Mouse (Mus musculus) left cerebral cortex, adult 18-20 months (tissue): ENCODE results near the gene Ap2b1. TPM values are rescaled to one million over a fixed set of nuclear protein-coding genes. Genes with fewer than 3 reads are reported as not detected.
A peak's percentile ranks its signal among the peaks of the same experiment; 100 is the strongest.

ENCODE experiments used
- DNase-seq, 2 experiments: peaks; one replicate each; pipeline ENCODE4 v3.0.0; 2021 to 2022; ENCODE audit warnings: low spot score in 2 of 2, mixed read lengths in 1 of 2
- total RNA-seq, 2 experiments: library from RNA; stranded (reverse); gene quantifications; 2 replicates each; pipeline ENCODE4 v1.2.3; 2021

Ap2b1 gene
- total RNA-seq, 2 experiments from 2014 or later: 280 to 293 TPM

DNA sequence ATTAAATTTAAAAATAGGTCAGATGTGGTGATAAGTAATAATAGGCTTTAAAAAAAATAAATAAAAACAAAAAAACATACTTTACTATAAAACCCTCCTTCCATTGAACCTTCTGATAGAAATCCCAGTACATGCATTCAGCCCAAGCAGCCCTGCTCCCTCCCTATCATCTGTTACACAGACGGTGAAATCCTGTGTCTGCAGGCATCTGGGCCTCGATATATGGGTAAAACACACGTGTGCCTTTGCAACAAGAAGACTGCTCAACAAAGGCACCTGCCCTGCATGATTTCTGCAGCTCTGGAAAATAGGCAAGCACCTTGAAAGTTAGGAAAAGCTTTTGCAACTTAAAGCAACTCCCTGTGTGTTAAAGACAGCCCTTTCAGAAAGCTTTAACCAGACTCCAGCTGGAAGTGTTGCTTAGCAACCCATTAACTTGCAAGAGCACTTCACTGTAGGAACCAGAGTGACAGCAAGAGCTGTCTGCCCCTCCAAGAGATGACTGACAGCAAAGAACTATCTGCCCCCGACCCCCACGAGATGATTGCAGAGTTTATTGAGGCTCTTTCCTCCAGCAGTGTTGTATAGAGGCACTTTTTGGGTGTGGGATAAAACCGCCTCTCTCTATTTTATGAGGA, 96.1 kb downstream of the Ap2b1 start:
- no peak for DNase-seq

DNA sequence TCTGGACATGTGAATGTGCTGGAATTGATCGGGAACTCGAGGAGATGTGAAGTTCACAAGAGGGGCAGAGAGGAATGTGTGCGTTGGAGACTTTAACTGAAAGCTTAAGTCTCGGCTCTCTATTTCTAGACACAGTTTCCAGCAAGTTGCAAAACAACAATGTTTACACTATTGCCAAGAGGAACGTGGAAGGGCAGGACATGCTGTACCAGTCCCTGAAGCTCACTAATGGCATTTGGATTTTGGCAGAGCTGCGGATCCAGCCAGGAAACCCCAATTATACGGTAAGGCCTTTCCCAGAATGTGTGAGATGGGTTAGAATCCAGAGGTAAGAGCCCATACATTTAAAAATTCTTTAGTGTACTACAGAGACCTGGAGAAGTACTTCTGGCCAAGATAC, 98.8 kb downstream of the Ap2b1 start:
- no peak for DNase-seq

DNA sequence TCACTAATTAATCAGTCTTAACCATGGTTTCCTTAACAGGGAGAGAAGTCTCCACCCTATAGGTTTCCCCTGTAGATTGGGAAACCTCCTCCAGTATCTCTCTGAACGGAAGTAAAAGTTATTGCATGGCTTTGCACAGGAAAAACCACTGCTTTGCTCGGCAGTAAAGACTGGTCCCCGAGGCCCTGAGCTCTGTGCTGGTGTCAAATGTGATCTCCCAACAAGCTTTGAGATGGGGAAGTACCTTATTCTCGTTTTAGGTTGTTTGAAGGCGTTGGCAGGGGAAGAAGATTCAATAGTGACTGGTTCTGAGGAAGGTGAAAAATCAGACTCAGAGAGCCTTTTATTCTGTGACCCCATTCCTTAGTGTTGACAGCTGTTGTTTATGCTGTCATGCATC, 99.9 kb downstream of the Ap2b1 start:
- DNase-seq: no peak

DNA sequence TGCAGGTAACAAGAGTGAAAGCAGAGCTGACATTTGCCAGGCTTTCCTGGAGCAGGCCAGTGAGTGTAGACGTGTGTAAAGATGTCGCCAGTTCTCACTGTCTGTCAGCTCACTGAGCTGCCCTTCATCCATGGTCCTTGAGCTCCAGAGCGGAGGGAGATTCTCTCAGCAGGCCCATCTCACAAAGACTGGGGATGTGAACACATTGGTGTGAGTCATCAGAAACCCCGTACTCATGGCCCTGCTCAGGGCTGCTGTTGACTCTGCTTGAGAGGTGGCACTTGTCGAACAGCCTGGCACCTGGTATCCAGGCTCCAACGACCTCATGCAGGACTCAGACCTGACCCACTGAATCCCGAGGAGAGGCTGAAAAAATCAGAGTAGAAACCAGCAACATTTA, 105.0 kb downstream of the Ap2b1 start:
- no peak for DNase-seq

DNA sequence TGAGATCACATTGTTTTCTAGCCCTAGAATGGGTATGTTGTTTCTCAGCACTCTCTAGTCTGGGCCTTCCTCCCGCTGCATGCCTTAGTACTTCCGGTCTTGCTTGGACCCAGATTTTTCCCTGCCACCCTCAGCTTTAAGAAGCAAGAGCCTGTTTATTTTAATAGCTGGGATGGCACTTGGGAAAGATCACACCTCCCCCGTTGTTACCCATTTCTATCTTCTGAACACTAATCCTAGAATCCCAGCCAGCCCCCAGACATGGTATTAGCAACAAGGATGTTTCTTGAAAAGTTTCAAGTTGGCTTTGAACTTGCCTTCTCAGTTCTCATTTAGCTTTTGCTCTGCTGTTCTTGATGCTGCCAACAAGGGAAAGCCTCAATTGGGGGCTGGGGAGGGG, 107.6 kb downstream of the Ap2b1 start:
- peak in 1 of 2 experiments; percentile 44 for DNase-seq

DNA sequence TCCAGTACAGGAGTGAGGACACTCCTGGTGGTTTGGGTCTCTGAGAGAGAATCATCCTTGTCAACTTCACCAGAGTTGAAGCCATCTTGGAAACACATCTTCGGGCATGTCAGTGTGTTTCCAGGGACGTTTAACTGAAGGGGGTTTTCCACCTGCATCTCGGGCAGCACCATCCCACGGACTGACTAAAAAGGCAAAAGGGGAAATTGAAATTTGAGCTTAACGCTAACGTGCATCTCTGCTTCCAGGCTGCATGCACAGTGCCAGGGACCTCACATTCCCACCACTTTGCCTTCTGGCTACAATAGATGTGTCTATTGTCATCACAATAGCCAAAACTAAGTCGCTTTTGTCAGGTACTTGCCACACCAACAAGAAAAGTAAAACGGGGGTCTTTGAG, 109.4 kb downstream of the Ap2b1 start:
- DNase-seq: no peak

DNA sequence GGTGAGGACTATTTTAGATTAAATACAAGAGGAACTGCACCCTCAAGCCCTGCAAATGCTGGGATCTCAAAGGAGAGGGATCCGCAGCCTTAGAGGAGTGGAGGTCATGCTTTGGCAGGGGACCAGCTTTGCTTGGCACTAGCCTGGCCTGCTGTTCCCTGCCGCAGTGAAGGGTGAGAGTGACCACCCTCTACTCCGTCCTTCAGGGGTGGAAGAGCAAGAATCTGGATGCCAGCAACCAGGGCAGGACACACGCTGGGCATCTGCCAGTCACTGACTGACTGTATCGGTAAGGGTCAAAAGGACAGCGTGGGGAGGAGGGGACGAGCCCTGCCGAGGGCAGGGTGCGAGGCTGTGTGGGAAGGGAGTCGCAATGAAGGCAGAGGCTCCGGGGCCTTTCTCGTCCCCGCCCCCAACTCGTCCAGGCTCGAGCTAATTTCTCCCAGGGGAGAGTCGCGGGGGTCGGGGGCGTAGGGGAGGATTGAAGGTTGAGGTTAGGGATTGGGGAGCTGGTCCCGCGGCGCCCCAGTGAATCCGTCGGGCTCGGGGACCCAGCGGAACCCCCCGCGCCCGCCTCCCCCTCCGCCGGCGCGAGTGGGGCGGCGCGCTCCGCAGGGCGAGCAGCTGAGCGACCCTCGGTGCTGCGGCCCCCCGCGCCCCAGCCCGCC, 110.4 kb downstream of the Ap2b1 start, which contains the start of gene Rasl10b:
TSS of gene Rasl10b (plus strand) at position 51 of the 668 bp plus-strand sequence.
- DNase-seq: peak in 1 of 2 experiments; percentile 47

DNA sequence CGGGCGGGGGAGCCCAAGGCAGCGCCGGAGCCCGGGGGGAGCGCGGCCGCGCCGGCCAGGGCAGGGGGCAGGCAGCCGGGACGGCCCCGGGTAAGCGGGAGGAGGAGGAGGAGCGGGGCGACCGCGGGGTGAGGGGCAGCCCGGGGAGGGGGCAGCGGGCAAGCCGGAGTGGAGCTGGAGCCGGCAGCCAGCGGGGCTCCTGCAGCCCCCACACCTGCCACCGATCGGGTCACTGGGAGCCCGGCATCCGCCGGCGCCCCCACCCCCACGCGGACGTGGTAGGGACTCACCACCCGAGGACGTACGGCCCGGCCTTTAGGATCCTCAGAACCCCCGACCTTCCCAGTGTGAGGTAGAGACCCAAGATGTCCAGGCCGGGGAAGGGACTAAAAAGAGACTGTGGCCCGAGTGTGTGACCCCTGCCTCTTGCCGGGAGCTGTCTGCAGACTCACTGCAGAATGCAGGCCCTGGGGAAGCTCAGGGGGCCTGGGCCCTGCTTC, 111.0 kb downstream of the Ap2b1 start:
- DNase-seq: no peak

DNA sequence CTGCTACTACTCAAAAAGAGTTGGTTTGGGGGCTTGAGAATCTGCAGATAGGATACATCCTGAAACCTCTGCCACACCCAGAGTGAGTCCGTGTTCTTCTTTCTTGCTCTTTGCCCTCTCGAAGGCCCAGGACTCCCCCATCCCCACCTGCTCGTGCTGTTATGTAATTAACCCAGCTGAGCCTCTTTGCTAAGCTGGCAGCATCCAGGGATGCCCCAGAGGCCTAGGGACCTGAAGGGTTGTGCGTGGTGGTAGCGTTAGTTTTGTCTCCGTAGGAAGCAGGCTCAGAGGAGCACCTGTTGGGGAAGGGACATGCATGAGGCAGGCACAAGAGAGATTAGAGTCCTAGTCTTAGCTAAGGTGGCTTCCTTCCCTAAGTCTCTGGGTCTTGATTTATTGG, 111.7 kb downstream of the Ap2b1 start:
- DNase-seq: no peak

DNA sequence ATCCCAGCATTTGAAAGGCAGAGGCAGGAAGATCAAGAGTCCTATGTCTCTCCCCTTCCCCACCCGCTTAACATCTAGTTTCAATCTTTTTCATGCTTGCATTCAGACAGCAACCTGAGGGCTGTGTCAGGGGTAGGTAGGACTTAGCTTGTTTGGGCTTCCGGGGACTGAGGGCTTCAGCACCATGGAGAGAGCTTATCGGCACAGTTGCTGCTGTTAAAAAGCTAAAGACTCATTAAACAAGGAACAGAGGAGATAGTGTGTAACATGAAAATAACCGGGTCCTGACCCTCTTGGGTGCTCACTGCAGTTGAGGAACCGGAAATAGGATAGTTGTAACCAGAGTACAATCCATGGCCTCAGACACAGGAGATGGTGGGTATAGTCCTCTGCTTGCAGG, 118.3 kb downstream of the Ap2b1 start:
- DNase-seq: no peak

DNA sequence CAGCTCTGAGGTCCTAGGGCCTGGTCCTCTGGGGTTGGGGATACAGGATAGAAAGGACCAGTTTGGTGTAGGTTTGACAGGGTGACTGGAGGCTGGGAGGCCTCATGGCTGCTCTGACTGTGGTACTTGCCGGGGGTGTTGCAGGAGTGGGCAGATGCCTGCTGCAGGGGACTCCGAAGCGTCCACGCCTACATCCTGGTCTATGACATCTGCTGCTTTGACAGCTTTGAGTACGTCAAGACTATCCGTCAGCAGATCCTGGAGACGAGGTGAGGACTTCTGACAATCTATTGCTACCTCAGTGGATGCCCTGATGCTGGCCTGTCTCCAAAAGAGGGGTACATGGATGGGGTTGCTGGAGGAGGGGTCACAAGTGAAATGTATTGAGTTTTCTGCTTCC, 118.9 kb downstream of the Ap2b1 start:
- DNase-seq: peak; percentile 50 to 63

DNA sequence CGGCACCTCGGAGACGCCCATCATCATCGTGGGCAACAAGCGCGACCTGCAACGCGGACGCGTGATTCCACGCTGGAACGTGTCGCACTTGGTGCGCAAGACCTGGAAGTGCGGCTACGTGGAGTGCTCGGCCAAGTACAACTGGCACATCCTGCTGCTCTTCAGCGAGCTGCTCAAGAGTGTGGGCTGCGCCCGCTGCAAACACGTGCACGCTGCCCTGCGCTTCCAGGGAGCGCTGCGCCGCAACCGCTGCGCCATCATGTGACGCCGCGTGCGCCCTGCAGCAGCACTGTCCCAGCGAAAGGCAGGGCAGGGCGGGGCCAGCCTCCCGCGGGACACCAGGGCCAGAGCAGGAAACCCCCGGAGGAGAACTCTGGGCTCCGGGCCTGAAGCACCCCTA, 119.7 kb downstream of the Ap2b1 start:
- peak; percentile 67 to 74 for DNase-seq

DNA sequence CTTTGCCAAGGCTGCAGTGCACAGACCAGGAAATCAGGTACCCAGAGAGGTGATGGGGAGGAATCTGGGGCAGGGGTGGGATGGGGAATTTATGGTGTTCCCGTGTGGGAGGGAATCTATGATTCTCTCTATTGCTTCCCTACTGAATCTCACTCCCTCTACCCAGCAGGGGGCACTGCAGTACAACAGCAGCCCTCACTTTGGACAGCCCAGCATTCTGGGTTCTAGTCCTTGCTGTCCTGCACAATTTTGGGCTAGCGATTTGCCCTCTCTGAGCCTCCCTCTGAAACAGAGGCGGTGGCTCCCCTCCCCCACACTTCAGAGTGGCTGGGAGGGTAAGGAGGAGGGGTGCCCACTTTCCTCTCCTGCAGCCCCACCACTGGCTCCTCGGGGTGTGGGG, 121.5 kb downstream of the Ap2b1 start:
- no peak for DNase-seq

DNA sequence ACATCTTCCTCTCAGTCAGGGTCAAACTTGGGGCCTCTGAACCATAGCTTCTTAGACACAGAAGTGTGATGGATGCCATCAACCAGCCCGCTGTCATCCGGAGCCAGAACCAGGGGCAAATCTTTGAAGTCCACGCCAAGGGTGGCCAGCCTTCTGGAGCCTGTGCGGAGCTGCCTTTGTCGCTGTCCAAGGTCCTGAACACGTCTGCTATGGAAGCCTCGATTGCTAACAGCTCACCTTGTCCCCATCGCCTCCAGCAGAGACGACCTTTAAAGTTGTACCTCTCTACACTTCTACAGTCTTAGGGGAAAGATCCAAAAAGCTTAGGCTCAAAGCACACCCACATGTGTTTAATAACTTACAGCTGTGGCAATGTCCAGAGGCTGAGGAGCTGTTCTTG, 122.5 kb downstream of the Ap2b1 start:
- DNase-seq: no peak

DNA sequence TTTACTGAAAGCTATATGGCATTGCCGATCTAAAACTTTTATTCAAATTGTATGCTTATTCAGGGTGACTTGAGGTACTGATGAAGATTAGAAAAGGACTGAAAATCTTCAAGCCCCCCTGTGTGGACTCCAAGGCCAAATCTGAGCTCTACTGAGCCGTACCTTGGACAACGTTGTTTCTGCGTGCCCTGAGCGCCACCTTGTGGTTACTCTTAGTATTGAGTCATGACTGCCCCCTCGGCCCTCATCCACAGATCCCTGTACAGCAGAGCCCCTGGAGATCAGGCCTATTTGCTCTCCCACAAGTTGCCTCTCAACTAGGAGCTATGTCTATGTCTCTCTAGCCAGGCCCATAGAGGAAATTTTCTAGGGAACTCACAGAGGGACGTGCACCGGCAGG, 125.9 kb downstream of the Ap2b1 start:
- DNase-seq: peak; percentile 78 to 86

DNA sequence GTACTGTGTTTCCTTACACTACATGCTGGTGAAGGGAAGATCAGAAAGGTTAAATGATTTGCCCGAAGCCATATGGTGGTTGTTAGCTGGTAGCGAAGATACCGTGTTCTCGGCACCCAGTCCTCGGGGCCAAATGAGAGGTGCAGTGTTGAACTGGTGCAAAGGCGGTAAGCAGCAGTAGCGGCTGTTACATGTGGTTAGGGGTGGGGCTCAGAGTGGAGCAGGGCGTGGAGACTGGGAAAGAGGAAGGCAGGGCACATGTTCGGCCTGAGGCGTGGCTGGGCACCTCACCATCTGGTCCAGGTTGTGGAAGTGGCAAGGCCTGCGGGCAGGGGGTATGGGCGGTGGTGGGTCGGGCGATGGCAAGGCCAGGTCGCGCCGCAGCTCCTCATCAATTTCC, 128.1 kb downstream of the Ap2b1 start:
- DNase-seq: no peak

DNA sequence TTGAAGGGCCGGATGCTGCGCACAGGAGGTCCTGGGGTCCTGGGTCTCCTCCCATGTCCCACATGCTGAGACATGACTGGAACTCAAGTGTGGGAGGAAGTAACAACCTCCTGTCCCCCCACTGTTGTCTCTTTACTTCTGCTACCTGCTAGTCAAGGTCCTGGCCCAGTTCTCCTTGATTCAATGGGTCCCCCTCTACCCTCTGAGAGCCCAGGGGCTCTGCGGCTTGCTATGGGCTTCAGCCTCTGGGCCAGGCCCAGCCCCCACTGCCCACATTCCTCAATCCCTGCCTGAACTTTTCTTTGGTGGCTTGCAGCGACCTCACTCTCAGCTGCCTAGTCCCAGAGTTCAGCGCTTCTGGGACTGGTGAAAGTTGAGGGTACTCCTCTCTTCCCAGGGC, 130.5 kb downstream of the Ap2b1 start, which contains the start of gene Gas2l2:
TSS of gene Gas2l2 (minus strand) at position 101 of the 400 bp plus-strand sequence.
- DNase-seq: no peak

DNA sequence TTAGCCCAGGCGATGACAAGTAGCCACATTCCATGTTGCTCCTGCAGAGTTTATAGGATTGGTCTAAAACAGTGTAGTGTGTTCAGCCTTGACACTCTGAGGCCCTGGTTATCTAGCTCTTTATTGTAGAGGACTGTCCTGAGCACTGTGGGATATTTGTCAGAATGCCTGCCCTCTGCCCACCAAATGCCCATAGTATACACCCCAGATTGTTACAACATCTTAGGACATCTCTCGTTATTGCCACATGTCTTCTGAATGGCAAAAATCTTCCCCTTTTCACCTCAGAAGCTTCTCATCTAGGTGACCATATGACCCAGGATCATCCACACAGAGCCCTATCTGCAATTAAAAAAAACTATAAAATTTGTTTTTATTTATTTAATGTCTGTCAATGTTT, 133.7 kb downstream of the Ap2b1 start:
- DNase-seq: no peak

DNA sequence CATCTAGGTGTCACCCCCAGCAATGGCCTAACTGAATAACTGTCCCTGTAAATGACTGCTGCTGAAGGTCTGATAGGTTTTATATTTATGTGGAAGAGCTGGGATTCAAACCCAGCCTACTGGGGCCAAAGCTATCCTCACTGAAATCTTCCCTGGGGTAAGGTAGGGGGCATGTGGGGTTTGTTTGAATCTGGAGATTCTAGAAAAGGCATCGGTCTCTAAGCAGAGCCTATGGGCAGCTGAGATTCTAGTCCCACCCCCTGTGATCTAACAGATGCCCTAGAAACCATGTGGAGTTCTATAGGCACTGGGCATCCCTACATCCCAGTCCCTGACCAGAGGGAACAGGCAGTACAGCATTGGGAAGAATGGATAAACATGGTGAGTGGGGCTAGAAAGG, 138.6 kb downstream of the Ap2b1 start, which contains the start of gene 1700020L24Rik:
TSS of gene 1700020L24Rik (plus strand) at position 301 of the 400 bp plus-strand sequence.
- DNase-seq: no peak

DNA sequence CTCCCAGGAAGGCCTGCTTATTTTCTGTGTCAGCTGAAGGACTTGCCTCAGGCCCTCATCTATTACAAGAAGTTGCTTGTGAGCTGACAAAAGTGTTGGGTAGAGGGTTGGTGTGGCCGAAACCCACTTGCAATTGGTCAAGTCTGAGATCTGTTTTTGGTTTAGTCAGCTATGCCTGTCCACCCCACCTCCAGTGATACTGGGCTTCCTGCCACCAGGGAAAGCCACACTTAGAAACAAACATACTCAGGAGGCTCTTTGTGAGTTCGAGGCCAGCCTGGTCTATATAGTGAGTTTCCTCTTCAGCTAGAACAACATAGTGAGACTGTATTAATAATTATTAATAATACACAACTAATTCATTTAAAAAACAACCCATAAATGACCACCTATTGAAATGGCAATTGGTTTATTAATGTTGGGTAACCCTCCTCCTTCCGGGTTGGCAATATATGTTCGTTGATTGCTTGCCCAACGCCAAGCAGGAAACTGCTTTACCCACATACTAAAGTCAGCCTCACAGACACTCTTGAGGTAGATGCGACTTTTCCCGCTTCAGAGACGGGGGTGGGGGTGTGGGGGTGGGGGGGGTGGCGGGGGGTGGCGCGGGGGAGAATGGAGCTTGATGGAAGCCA, 140.7 kb downstream of the Ap2b1 start:
- no peak for DNase-seq

DNA sequence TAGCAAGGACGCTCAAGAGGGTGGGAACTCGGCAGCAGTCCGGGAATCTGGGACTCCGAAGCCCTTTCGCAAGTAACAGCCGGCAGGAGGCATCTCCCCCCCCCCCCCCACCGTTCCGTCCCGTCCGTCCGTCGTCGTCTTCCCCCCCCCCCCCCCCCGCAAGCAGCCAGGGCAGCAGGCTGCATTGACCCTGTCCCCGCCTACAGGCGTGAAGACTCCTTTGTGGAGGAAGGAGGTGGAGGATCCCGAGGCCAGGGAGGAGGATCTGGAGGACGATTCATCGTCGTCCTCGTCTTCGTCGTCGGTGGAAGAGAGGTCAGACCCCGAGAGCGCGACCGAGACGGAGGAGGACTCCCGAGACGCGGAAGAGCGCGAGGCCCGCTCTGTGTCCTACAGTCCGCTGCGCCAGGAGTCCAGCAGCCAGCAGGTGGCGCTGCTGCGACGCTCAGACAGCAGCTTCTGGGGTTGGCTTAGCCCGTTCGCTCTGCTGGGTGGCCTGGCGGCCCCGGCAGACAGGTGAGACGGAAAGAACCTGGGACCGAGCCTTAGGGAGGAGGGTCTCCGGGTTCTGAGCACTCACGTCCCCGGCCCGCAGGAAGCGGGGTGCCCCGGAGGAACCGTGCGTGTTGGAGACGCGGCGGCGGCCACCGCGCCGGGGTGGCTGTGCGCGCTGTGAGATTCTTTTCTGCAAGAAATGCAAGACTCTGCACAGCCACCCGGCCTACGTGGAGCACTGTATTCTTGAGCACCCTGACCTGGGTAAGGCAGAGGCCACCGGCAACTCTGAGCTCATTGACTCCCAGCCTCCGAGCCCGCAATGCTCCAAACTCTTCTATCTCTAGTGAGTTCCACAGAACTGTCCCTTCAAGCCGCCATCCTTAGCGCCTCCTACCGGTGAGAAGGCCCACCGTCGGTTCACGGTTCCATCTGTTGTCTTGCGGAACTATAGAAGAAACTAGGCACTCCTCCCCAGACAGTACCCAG, 141.5 kb downstream of the Ap2b1 start:
- peak; percentile 84 to 86 for DNase-seq
